Mouse (Mus musculus) kidney, adult 2 months (tissue): ENCODE results near the gene Tex47. TPM values are rescaled to one million over a fixed set of nuclear protein-coding genes. Genes with fewer than 3 reads are reported as not detected.
A peak's percentile ranks its signal among the peaks of the same experiment; 100 is the strongest.

Experiments used
- DNase-seq: peaks from one replicate; pipeline ENCODE4 v3.0.0; 2021
- H3K27ac ChIP-seq: fragments of 200-500 bp; 2 replicates; pipeline ENCODE4 v1.5.1; 2012; ENCODE audit warnings: low read depth, low read length, control low read depth, inconsistent platforms; ENCODE audit not compliant: insufficient read depth
- H3K27me3 ChIP-seq: fragments of 200-500 bp; replicated peaks from 2 replicates; pipeline ENCODE4 v1.6.1; 2012; ENCODE audit warnings: mild to moderate bottlenecking, moderate library complexity, low read length, inconsistent platforms; ENCODE audit not compliant: control insufficient read depth, insufficient read depth
- H3K36me3 ChIP-seq: fragments of 200-500 bp; 2 replicates; pipeline ENCODE4 v1.6.1; 2012; ENCODE audit warnings: mild to moderate bottlenecking, moderate library complexity, low read length, inconsistent platforms; ENCODE audit not compliant: control insufficient read depth, insufficient read depth
- H3K4me1 ChIP-seq: fragments of 200-500 bp; 2 replicates; pipeline ENCODE4 v1.6.1; 2011; ENCODE audit warnings: low read length; ENCODE audit not compliant: control insufficient read depth, insufficient read depth
- H3K4me3 ChIP-seq: fragments of 200-500 bp; 2 replicates; pipeline ENCODE4 v1.5.1; 2011; ENCODE audit warnings: mild to moderate bottlenecking, low read depth, low read length, control low read depth; ENCODE audit not compliant: insufficient read depth
- CTCF ChIP-seq: fragments of 200-500 bp; conservative IDR thresholded peaks from 2 replicates; pipeline ENCODE4 v1.5.1; 2011; ENCODE audit warnings: low read depth, mild to moderate bottlenecking, control low read depth, low read length, moderate library complexity, mixed read lengths; ENCODE audit not compliant: insufficient read depth, insufficient read length
- POLR2A ChIP-seq: fragments of 200-500 bp; IDR thresholded peaks from one replicate; pipeline ENCODE4 v1.6.1; 2011; ENCODE audit warnings: low read depth, low read length, control low read depth
- WGBS: fragments of 180-500 bp; shearing (Covaris S2); methylation state at CpG from one replicate; pipeline ENCODE4 v1.1.7; 2018; 5-methylcytosine and 5-hydroxymethylcytosine counted together
- polyA plus RNA-seq: library from polyadenylated mRNA; depleted of rRNA; stranded (reverse); fragments of >200 nt; gene quantifications from 2 replicates; pipeline ENCODE4 v1.2.3, GENCODE M21; 2012; rRNA removed

Tex47 gene
- polyA plus RNA-seq, result not detected in 2 replicates

DNA sequence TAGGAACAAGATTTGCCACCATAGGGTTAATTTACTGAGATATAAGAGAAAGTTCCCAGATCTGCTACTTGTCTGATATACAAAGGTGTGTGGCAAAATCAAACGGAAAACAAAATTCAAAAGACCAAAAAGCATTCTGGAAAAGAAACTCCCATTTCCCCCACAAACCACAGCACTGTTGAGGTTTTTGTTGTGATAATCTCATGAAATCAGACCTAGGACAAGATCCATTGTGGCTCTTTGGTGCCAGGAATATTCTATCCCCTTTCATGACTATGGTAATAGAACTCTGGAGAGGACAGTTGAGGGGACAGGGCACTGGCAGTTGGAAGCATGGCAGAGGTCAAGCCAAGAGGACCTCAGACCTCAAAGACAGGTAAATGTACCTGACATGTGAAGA is at the start of gene Tex47:
Tex47 (plus strand) TSS at position 301 of the 400 bp plus-strand sequence.
- H3K27ac ChIP-seq, result no peak within 1 kb of the TSS
- TF ChIP-seq POLR2A (no peak), CTCF (no peak)
- H3K27me3 ChIP-seq, result no peaks in the 10 kb centered on the region
- no peaks in the 10 kb centered on the region for H3K4me1 ChIP-seq
- 80% methylated on average over 1 of the region's 1 CpGs for WGBS
- H3K36me3 ChIP-seq, result no peaks in the 10 kb centered on the region
- DNase-seq, result no peak
- no peak within 1 kb of the TSS for H3K4me3 ChIP-seq

DNA sequence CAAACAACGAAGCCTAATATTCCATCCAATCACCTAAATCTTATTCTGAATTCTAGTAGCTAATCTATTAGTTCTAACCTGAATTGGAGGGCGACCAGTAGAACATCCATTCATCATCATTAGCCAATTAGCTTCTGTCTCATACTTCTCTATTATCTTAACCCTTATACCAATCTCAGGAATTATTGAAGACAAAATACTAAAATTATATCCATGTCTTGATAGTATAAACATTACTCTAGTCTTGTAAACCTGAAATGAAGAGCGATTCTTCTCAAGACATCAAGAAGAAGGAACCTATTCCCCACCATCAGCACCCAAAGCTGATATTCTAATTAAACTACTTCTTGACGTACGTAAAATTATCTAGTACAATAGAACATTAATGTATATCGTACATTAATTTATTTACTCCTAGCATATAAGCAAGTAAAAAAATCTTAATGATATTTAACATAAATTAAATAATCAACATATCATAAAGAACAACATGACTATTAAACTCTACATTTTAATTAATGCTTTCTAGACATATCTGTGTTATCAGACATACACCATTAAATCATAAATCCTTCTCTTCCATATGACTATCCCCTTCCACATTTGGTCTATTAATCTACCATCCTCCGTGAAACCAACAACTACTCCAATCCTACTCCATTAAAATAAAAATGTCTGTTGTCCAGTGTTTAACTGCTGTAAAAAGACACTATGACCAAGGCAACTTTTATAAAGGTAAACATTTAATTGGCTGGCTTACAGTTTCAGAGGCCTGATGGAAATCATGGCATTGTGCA is 27.1 kb upstream of the Tex47 start:
- Histone ChIP-seq H3K4me3 (no peak overlapping the region), H3K4me1 (no peaks in the 10 kb centered on the region), H3K27me3 (no peaks in the 10 kb centered on the region), H3K36me3 (no peaks in the 10 kb centered on the region), H3K27ac (no peak overlapping the region)
- no peak for TF ChIP-seq CTCF
- no peak for TF ChIP-seq POLR2A
- DNase-seq, result no peak
- WGBS, result 82% methylated on average over 7 of the region's 7 CpGs

DNA sequence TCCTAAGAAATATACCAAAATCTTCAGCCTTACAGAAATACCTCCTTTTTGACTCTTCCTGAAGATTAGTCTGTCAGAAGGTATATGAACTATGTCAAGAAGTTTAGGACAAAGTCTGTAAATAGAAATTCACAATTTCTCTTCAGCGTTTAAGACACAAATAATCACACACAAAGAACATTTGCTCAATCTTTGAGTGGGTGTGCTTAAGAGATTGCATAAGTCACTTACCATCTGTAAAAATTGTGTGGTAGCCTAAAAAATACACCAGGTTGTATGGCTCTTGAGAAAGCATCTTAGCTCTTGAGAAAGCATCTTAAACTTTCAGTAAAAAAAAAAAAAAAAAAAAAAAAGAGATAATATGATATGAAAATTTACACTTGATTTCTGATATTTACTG is 19.6 kb upstream of the Tex47 start:
- 90% methylated on average over 1 of the region's 1 CpGs for WGBS
- no peak overlapping the region for H3K27ac ChIP-seq

DNA sequence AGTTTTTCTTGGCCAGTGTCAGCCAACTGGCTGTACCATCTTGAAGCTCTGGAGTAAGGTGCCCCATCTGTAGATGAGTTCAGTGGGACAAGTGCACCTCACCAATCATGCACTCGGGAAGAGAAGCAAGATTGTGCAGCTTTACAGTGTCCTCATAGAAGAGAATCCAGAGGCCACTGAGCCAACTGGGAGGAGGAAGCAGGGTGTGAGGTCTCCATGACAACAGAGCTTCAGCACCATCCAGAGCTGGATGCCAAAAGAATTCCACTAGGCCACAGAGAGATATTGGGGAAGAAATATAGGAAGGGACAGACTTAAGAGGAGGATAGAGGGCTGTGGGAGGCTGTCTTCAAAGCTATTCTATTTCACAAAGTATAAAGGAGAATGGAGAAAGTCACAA is 950 bp upstream of the Tex47 start:
- H3K27ac ChIP-seq, result no peak overlapping the region
- 63% methylated on average over 1 of the region's 1 CpGs for WGBS
- H3K4me1 ChIP-seq, result no peaks in the 10 kb centered on the region
- H3K27me3 ChIP-seq, result no peaks in the 10 kb centered on the region
- DNase-seq, result no peak
- no peaks in the 10 kb centered on the region for H3K36me3 ChIP-seq
- no peak overlapping the region for H3K4me3 ChIP-seq
- no peak for TF ChIP-seq CTCF

More for the DNA sequence above, 19.6 kb upstream of the Tex47 start:
- Histone ChIP-seq H3K27me3 (no peaks in the 10 kb centered on the region), H3K36me3 (no peaks in the 10 kb centered on the region), H3K4me1 (no peaks in the 10 kb centered on the region), H3K4me3 (no peak overlapping the region)
- TF ChIP-seq POLR2A (no peak), CTCF (no peak)
- no peak for DNase-seq

DNA sequence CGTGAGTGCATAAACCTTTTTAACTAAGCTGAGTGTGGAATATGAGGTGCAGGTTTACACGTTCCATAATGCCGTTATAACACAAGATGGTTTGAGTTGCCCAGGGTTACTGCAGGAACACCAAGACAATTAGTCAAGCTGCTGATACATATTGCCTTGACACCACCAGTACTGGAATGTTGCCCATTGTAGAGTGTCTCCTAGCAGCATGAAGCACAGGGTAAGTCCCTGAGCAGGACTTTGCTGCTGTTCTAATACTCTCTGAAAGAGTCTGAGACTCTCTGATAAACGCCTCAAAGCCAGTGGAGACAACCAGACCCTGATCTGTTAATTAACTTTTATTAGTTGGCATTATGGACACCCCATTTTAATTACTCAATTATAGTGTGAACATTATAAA is 21.7 kb downstream of the Tex47 start:
- no peak overlapping the region for H3K27ac ChIP-seq
- no peak overlapping the region for H3K4me3 ChIP-seq
- 88% methylated on average over 4 of the region's 4 CpGs for WGBS
- no peaks in the 10 kb centered on the region for H3K4me1 ChIP-seq
- TF ChIP-seq POLR2A, result no peak
- TF ChIP-seq CTCF, result no peak
- H3K36me3 ChIP-seq, result no peaks in the 10 kb centered on the region
- DNase-seq, result no peak
- H3K27me3 ChIP-seq, result no peaks in the 10 kb centered on the region

DNA sequence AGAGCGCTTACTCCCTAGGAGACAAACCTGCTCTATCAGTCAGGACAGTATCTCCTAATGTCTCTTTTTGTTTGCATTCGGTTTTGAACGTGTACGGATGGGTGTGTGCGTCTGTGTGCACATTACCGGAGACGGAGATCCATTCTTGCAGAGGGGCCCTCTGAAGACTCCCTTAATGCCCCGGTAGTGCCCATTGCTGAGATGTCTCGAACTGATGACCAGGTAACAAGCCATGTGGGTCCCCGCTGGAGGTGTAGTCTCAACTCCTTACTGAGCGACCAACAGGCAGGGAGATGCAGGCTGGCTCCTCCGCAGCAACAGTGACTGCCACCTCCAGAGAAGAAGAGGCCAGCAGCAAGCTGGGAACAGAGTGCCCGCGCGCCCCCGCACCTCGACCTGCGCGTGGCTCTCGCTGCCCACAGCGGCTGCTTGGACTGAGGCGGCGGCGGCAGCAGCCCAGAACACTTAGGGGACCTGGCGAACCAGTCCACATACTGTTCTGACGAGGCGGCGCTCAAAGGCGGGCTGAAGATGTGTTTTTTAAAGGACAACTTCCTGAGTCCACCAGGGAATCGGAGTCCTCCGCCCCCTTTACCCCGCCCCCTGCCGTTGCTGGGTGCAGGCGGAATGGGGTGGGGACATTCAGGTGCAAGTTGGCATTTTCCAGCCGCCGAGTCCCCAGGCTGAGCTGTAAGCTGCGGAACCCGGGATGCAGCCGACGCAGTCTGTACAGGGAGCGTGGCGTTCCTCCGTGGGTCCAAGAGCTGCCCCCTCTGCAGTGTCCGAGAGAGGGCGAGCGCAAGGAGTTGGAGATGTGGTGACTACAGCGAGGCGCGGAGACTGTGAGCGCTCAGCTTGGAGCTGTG is 40.5 kb downstream of the Tex47 start, which contains the start of gene Zfp804b:
Zfp804b (minus strand) TSS at position 612 of the 866 bp plus-strand sequence.
- under 1% methylated on average over 50 of the region's 50 CpGs for WGBS
- Histone ChIP-seq H3K27me3 (no peaks in the 10 kb centered on the region; the same call in 1 of the 2 replicates), H3K4me3 (peak within 1 kb of the TSS; percentile 37; the same call in 1 of the 2 replicates), H3K36me3 (no peaks in the 10 kb centered on the region), H3K27ac (no peak within 1 kb of the TSS), H3K4me1 (no peaks in the 10 kb centered on the region)
- TF ChIP-seq CTCF (no peak), POLR2A (no peak)
- DNase-seq, result peak; percentile 6

DNA sequence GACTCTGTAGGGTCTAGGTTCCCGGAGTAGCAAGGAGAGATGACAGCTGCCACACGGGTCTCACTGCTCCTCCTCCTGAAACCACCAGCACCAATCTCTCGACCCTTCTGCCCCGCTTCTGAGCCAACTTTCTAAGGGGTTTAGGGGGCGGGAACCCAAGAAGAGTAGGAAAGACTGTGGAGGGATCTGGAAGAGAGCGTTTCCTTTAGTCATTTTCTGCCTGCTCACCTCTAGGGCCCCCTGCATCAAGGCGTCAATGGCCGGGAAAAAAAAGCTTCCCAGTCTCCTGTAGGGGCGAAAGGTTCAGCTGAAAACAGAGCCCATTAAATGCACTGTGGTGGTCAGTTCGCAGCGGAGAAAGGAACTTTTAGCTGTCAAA is 41.1 kb downstream of the Tex47 start:
- WGBS, result under 1% methylated on average over 11 of the region's 11 CpGs
- Histone ChIP-seq H3K4me3 (peak overlapping the region; percentile 37; the same call in 1 of the 2 replicates), H3K27me3 (no peaks in the 10 kb centered on the region; the same call in 1 of the 2 replicates)

More for the DNA sequence above, 41.1 kb downstream of the Tex47 start:
- H3K4me1 ChIP-seq, result no peaks in the 10 kb centered on the region
- no peak for TF ChIP-seq CTCF
- TF ChIP-seq POLR2A, result no peak
- no peaks in the 10 kb centered on the region for H3K36me3 ChIP-seq
- H3K27ac ChIP-seq, result no peak overlapping the region
- no peak for DNase-seq

Other genes starting within 250 kb of the Tex47 start
- not detected in 2 replicates for gene Zfp804b, start 40.6 kb downstream of the Tex47 start, polyA plus RNA-seq